Mouse (Mus musculus): ENCODE results near the gene Srpk1.

The Srpk1 gene

DNA sequence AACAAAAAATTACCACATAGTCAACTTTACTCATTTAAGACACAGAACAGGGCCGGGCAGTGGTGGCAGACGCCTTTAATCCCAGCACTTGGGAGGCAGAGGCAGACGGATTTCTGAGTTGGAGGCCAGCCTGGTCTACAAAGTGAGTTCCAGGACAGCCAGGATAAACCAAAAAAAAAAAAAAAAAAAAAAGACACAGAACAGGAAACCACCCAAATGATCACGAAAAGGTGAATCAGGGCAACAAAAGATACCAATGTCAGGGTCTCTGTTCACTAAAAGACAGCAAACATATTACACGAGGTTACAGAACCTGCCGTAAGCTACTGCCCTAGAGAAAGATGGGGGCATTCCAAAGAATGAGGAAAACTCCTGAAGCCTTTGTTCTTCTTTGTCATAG, 9.4 kb downstream of the Srpk1 start:
- in situ Hi-C loops (cut with MboI, MseI), result no loop called here

DNA sequence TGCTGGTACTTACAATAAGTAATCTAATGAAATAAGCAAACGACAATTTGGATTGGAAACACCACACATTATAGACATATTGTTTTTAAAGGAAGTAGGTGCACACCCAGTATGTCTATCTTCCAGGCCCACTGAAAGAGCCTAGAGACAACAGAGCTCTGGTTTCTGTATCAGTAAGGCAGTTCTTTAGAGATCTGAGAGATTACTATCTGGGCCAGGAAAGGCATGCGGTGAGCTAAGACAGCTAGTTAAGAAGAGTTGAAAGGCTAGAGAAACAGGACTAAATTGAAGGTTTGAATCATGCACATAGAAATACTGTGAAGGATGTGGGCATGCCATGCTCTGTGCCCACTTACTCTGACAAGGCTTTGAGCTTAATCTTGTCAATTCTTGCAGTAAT, 9.9 kb downstream of the Srpk1 start:
- in situ Hi-C loops (cut with MboI, MseI), result no loop called here

GRCm38 (mm10) chr17:28609543-28609942, 13.0 kb downstream of the Srpk1 start:
- in situ Hi-C loops (cut with MboI, MseI), result no loop called here

DNA sequence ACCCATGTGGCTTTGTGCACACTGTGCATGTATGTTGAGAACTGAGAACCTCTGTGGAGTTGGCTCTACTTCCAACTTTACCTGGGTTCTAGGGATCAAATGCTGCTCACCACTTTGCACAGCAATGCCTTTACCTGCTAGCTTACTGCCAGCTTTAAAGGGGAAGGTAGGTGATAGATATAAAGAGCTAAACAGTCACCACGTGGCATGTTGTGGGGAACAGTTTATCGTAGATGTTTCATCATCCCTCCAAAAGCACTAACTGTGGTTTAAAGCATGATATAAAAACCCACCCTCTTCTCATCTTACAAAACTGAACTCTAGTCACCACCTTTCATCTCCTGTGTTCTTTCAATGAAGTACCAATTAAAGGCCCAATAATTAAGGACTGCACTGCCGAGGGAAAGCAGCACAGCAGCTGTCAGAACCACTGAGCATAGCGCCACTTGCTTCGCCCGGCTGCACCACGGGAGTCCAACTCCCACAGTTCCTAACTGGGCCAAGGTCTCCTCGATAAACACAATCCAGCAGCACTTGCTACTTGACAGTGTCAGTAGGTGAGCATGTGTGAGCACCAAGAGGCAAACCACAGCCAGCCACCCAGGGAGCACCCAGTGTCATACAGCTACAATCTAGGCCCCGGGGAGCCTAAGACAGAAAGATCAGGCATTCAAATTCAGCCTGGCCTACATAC, 20.8 kb downstream of the Srpk1 start:
- in situ Hi-C loops (cut with MboI, MseI), result loop anchor here (5.0 kb wide), 1 partner anchor 36 kb away; no protein-coding TSS in a partner anchor

- in situ Hi-C loops (cut with MboI, MseI), result loop anchor here (5.0 kb wide), 1 partner anchor 37 kb away; no protein-coding TSS in a partner anchor
Measured at GRCm38 (mm10) chr17:28600780-28601179, 21.7 kb downstream of the Srpk1 start.

- in situ Hi-C loops (cut with MboI, MseI), result no loop called here
Measured at GRCm38 (mm10) chr17:28593965-28594364, 28.5 kb downstream of the Srpk1 start.

GRCm38 (mm10) chr17:28592998-28593397, 29.5 kb downstream of the Srpk1 start:
- in situ Hi-C loops (cut with MboI, MseI), result no loop called here

DNA sequence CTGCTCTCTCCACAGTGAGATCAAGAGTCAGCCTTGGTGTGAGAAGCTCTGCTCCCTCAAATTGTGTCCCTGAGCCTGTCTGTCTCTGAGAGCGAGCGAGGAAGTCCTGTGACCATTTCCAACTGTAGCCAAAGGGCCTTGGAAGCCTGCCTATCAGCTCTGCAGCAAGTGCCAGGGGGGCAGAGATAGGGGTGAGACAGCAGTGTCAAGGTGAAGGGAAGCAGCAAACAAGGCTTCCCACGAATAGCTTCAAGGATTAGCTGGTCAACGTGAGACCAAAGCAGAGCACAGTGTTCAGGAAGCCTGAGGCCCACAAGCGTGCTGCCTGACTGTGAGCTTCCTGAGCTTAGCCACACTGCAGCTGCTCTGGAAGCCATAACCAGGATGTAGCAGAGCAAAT, 31.0 kb downstream of the Srpk1 start:
- in situ Hi-C loops (cut with MboI, MseI), result no loop called here

- in situ Hi-C loops (cut with MboI, MseI), result no loop called here
Measured at GRCm38 (mm10) chr17:28590596-28590995, 31.9 kb downstream of the Srpk1 start.

GRCm38 (mm10) chr17:28588591-28588990, 33.9 kb downstream of the Srpk1 start:
- in situ Hi-C loops (cut with MboI, MseI), result no loop called here

- in situ Hi-C loops (cut with MboI, MseI), result no loop called here
Measured at GRCm38 (mm10) chr17:28586509-28586908, 36.0 kb downstream of the Srpk1 start.

DNA sequence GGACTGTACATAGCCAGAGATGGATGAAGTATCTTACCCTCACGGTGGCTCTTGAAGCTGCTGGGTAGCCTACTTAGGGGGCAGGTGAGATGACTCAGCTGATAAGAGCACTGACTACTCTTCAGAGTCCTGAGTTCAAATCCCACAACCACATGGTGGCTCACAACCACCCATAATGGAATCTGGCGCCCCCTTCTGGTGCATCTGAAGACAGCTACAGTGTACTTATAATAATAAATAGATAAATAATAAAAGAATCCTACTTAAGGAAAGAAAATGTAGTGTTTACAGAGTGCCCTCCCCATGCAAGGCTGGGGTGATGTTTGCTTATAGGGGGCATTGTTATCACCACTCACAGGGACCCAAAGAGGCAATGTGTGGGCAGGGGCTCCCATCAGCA, 41.5 kb downstream of the Srpk1 start:
- in situ Hi-C loops (cut with MboI, MseI), result no loop called here

DNA sequence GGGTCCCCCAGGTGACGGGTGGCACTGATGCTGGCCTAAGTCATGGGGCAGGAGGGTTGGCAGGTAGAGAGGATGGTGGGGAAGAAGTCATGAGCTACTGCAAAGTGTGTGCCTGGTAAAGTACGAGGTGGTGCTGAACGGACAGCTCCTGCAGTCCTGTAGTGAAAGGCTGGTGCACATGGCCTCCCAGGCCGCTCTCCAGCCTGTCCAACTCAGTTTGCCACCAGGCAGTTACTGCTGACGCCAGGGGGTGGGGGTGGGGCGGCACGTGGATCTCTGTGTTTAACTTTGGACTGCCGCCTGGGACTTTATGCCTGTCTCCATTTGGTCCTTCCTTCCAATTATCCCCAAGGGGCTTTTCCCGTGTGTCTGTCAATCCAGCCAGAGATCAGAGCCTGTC, 42.1 kb downstream of the Srpk1 start:
- in situ Hi-C loops (cut with MboI, MseI), result no loop called here

- in situ Hi-C loops (cut with MboI, MseI), result loop anchor here (5.0 kb wide), 1 partner anchor 62 kb away; no protein-coding TSS in a partner anchor
Measured at GRCm38 (mm10) chr17:28575244-28576125, 47.0 kb downstream of the Srpk1 start, which contains the start of gene Lhfpl5. Gene Lhfpl5 (plus strand): TSS chr17:28575641.

DNA sequence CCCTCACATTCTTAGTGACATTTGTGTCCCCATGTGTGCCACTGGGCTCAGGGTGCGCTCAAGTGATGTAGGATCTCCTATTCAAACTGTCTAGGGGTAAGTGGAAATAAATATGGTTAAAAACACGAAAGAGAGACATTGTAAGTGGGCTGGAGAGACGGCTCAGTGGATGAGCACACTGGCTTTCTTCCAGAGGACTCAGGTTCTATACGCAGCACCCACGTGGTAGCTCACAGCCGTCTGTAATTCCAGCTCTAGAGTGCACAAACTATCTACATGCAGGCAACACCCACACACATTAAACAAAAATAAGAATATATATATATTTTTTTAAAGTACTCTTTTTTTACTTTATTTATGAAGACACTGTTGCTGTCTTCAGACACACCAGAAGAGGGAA, 49.6 kb downstream of the Srpk1 start:
- in situ Hi-C loops (cut with MboI, MseI), result no loop called here

DNA sequence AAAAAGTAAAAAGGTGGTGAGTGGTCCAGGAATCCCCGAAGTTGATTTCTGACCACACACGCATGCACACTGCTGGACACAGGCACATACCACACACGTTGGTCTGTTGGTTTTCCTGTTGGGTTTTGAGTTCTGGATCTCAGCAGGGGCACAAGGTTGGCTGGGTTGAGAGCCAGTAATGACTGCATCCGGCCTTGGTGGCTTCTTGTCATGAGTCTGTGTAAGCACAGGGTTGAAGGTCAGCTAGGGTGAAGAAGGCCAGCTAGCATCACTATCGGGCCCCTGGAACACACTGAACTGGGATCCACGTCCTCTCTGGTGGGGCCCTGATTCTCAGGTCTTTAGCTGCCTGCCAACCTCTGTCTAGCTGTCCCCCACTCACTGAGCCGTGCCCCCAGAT, 50.0 kb downstream of the Srpk1 start:
- in situ Hi-C loops (cut with MboI, MseI), result no loop called here

DNA sequence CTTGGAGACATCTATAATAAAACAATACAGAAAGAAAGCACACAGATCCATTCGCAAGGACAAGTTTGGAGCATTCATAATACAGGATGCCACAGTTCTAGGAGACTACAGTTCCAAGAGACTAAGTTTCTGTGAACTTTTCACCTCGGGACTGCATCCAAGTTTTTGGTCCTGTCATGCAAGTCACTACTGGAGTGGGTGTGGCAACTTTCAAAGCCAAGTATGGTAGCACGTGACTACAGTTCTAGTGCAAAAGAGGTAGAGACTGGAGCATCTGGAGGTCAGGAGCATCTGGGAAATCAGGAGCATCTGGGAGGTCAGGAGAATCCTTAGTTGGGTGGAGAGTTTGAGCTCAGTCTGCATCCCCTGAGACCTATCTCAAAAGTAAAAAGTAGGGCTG, 50.6 kb downstream of the Srpk1 start:
- in situ Hi-C loops (cut with MboI, MseI), result no loop called here

DNA sequence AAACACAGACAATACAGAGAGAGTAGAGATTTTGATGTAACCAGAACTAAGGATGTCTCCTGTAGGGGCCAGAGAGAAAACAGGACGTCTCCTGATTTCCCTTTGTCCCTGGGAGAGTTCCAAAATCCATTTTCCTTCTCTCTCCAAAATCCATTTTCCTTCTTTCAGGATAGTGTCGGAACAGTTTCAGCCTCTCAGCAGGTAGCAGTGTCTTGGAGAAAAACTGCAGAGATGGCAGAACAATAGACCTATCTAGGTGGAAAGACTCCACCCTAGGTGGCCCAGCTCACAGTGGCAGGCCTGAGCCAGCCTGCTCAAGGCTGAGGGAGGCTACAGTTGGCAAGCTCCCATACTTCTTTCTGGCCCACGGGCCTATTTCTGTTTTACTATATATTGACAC, 55.0 kb downstream of the Srpk1 start:
- in situ Hi-C loops (cut with MboI, MseI), result no loop called here

DNA sequence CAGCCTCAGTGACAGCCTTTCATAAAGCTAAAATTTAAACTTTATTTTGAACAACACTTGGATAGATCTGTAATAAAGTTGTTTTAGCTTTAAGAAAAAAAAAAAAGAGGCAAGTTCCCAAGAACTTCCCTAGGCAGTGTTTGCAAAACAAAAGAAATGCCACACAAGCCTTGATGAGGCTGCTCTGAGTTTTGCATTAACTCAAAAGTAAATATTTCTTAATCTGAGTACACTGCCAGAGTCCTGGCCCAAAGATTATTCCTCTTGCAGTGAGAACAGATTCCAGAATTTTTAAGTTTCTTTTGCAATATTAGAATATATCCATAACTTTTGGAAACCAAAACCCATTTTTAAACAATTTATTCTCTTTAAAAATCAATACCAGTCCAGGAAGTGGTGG, 57.3 kb downstream of the Srpk1 start:
- in situ Hi-C loops (cut with MboI, MseI), result no loop called here

- in situ Hi-C loops (cut with MboI, MseI), result no loop called here
Measured at GRCm38 (mm10) chr17:28561613-28562012, 60.9 kb downstream of the Srpk1 start.

DNA sequence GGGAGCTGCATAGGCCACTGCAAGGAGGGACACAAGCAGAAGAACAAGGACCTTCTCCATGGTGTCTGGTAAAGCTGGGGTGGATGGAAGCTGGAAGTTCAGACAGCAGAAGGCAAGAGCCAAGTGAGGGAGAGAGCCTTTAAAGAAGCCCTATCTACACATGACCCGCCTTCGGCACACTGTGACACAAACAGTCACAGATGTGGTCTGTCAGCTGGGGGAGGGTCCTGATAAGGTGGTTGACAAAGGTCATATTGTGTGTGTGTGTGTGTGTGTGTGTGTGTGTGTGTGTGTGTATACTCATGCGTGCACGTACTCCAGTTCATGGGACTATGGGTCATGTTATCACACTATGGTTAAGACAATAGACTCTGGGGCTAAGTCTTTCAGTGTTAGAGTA, 61.9 kb downstream of the Srpk1 start, which contains the start of gene Clps:
Clps (minus strand) TSS at position 169 of the 400 bp plus-strand sequence.
- in situ Hi-C loops (cut with MboI, MseI), result no loop called here

- in situ Hi-C loops (cut with MboI, MseI), result no loop called here
Measured at GRCm38 (mm10) chr17:28557772-28558171, 64.7 kb downstream of the Srpk1 start.

Data from T-helper 2 cell (primary cell).